Comparison of ENCODE assay signal across 24 mouse cellular contexts in genomic region chr11:70664741-70665140, GRCm38 (mm10). TPM values are rescaled to one million over a fixed set of nuclear protein-coding genes. Genes with fewer than 3 reads are reported as not detected.
A peak's percentile ranks its signal among the peaks of the same experiment; 100 is the strongest.
DNase-seq lines count a peak whose midpoint lies in the region; ATAC-seq and TF ChIP-seq lines count a peak whose summit lies in the region.
"Had no signal": no experiment of that assay in that cellular context is flagged by ENCODE, and none has a peak within 500 bp of the region (broad histone marks: within the 10 kb centered on the region; RNA-seq: fewer than 3 reads in every experiment).

No protein-coding gene starts in this region.

- peaks cover 32% of the 10 kb centered on the region for H3K36me3 ChIP-seq in hindbrain, postnatal 0 days (ENCODE audit: insufficient read depth, low read length)
- peaks cover 75% of the 10 kb centered on the region for H3K36me3 ChIP-seq in hindbrain, embryonic 10.5 days
- H3K36me3 ChIP-seq in liver, postnatal 0 days (replicated peaks; ENCODE audit: insufficient read depth, low read length), result peaks cover 43% of the 10 kb centered on the region
- H3K36me3 ChIP-seq in ES-Bruce4 (ENCODE audit: control insufficient read depth, insufficient read depth, low read length, poor library complexity, severe bottlenecking), result peaks cover 45% of the 10 kb centered on the region

- no peaks in the 10 kb centered on the region for H3K9me3 ChIP-seq in hindbrain, postnatal 0 days (ENCODE audit: low read length)
- no peaks in the 10 kb centered on the region for H3K9me3 ChIP-seq in hindbrain, embryonic 10.5 days
- no peaks in the 10 kb centered on the region for H3K9me3 ChIP-seq in liver, postnatal 0 days (ENCODE audit: low read length)
- no peaks in the 10 kb centered on the region for H3K9me3 ChIP-seq in ES-Bruce4 (replicated peaks; ENCODE audit: control insufficient read depth, insufficient read depth, low read length, poor library complexity, severe bottlenecking)
- H3K9me3 ChIP-seq: embryonic facial prominence, embryonic 12.5 days; liver, embryonic 15.5 days; midbrain, embryonic 13.5 days; neural tube, embryonic 13.5 days had no signal

- H3K4me1 ChIP-seq in hindbrain, postnatal 0 days (ENCODE audit: insufficient read depth, low read length), result peaks cover 4% of the 10 kb centered on the region; the same call in 1 of the 2 replicates
- peaks cover 24% of the 10 kb centered on the region for H3K4me1 ChIP-seq in hindbrain, embryonic 10.5 days (replicated peaks)
- H3K4me1 ChIP-seq in liver, postnatal 0 days (ENCODE audit: insufficient read depth), result peaks cover 16% of the 10 kb centered on the region
- no peaks in the 10 kb centered on the region for H3K4me1 ChIP-seq in ES-Bruce4 (ENCODE audit: control insufficient read depth, insufficient read depth, low read length)

- TF ChIP-seq EP300 in liver, postnatal 0 days (IDR thresholded peaks at IDR 0.05; ENCODE audit: low read depth), result no peak
- TF ChIP-seq EP300 in ES-Bruce4 (IDR thresholded peaks at IDR 0.05; ENCODE audit: insufficient read depth, low read depth, low read length), result no peak

- no peak overlapping the region for H3K27ac ChIP-seq in hindbrain, postnatal 0 days
- no peak overlapping the region for H3K27ac ChIP-seq in hindbrain, embryonic 10.5 days
- H3K27ac ChIP-seq in liver, postnatal 0 days (ENCODE audit: low read depth), result no peak overlapping the region
- H3K27ac ChIP-seq in ES-Bruce4 (ENCODE audit: insufficient read depth, low read length), result no peak overlapping the region
- H3K27ac ChIP-seq: embryonic facial prominence, embryonic 12.5 days; kidney, postnatal 0 days; liver, embryonic 15.5 days; midbrain, embryonic 13.5 days; neural tube, embryonic 13.5 days had no signal

- no peak for TF ChIP-seq POLR2A in ES-Bruce4 (IDR thresholded peaks at IDR 0.05; ENCODE audit: insufficient read depth, low read length)

- no peak overlapping the region for H3K9ac ChIP-seq in hindbrain, postnatal 0 days (replicated peaks; ENCODE audit: low read length)
- H3K9ac ChIP-seq in liver, postnatal 0 days (replicated peaks), result no peak overlapping the region
- H3K9ac ChIP-seq in ES-Bruce4 (ENCODE audit: low read depth, poor library complexity, severe bottlenecking), result no peak overlapping the region
- H3K9ac ChIP-seq: embryonic facial prominence, embryonic 12.5 days; forebrain, postnatal 0 days; liver, embryonic 15.5 days; midbrain, embryonic 13.5 days; neural tube, embryonic 13.5 days had no signal

- H3K27me3 ChIP-seq in hindbrain, postnatal 0 days (ENCODE audit: insufficient read depth, low read length), result no peaks in the 10 kb centered on the region
- no peaks in the 10 kb centered on the region for H3K27me3 ChIP-seq in hindbrain, embryonic 10.5 days (ENCODE audit: insufficient read depth, poor library complexity, severe bottlenecking)
- no peaks in the 10 kb centered on the region for H3K27me3 ChIP-seq in liver, postnatal 0 days (ENCODE audit: insufficient read depth, low read length)
- H3K27me3 ChIP-seq in ES-Bruce4 (ENCODE audit: control insufficient read depth, insufficient read depth, low read length, poor library complexity, severe bottlenecking), result no peaks in the 10 kb centered on the region
- H3K27me3 ChIP-seq: embryonic facial prominence, embryonic 12.5 days; liver, embryonic 15.5 days; midbrain, embryonic 13.5 days; neural tube, embryonic 13.5 days had no signal

- H3K4me3 ChIP-seq in hindbrain, postnatal 0 days (ENCODE audit: low read length), result no peak overlapping the region
- no peak overlapping the region for H3K4me3 ChIP-seq in hindbrain, embryonic 10.5 days
- H3K4me3 ChIP-seq in liver, postnatal 0 days (ENCODE audit: low read depth, low read length), result no peak overlapping the region
- H3K4me3 ChIP-seq in ES-Bruce4 (ENCODE audit: low read depth, low read length), result no peak overlapping the region
- H3K4me3 ChIP-seq: embryonic facial prominence, embryonic 12.5 days; liver, embryonic 15.5 days; midbrain, embryonic 13.5 days; neural tube, embryonic 13.5 days had no signal

- no peak for ATAC-seq in hindbrain, postnatal 0 days
- ATAC-seq in liver, postnatal 0 days, result no peak
- ATAC-seq: forebrain, postnatal 0 days; hindbrain, embryonic 16.5 days; midbrain, embryonic 13.5 days had no signal

- no peak overlapping the region for H3K4me2 ChIP-seq in hindbrain, postnatal 0 days (ENCODE audit: low read depth, low read length)
- no peak overlapping the region for H3K4me2 ChIP-seq in liver, postnatal 0 days (ENCODE audit: low read depth, low read length)
- H3K4me2 ChIP-seq: embryonic facial prominence, embryonic 12.5 days; liver, embryonic 15.5 days; midbrain, embryonic 13.5 days; neural tube, embryonic 13.5 days had no signal

- TF ChIP-seq CTCF in hindbrain, postnatal 0 days (IDR thresholded peaks at IDR 0.05; ENCODE audit: low read depth), result 0 out of 2 replicates have a peak, but pooled peaks have one; percentile 4
- TF ChIP-seq CTCF in liver, postnatal 0 days (IDR thresholded peaks at IDR 0.05; ENCODE audit: low read depth), result peak; percentile 39
- TF ChIP-seq CTCF in ES-Bruce4 (IDR thresholded peaks at IDR 0.05; ENCODE audit: low read depth, low read length), result peak; percentile 22

- no peak for DNase-seq in hindbrain, postnatal 0 days (ENCODE audit: low spot score)
- no peak for DNase-seq in hindbrain, embryonic 10.5 days (ENCODE audit: low spot score)
- no peak for DNase-seq in liver, postnatal 0 days
- DNase-seq in liver, result no peak
- peak; percentile 27 for DNase-seq in naive thymus-derived CD4-positive, alpha-beta T cell, adult 2 months (ENCODE audit: low read depth)
- no peak for DNase-seq in cerebellum, postnatal 25 days
- DNase-seq: adrenal gland, postnatal 36 days; cerebellum, adult 11-12 months; cerebellum, postnatal 14 days; forebrain, postnatal 0 days; gastrocnemius, postnatal 36 days; kidney, adult 18-20 months; lung, postnatal 10 days; retina, postnatal 1 day; right cerebral cortex, postnatal 25 days; spleen, adult 18-20 months; thymus, postnatal 25 days had no signal

- WGBS in hindbrain, postnatal 0 days, result 95% methylated on average over 9 of the region's 9 CpGs
- WGBS in hindbrain, embryonic 10.5 days, result 94% methylated on average over 9 of the region's 9 CpGs
- WGBS in liver, postnatal 0 days (ENCODE audit: insufficient replicate concordance), result 94% methylated on average over 9 of the region's 9 CpGs

RNA-seq across cellular contexts. Expression of gene Spag7, which starts 4.5 kb away (rescaled TPM):
- 31.9 and 43.1 TPM in 2 replicates for total RNA-seq in hindbrain, postnatal 0 days (2014; rRNA removed)
- polyA plus RNA-seq in hindbrain, postnatal 0 days (2015; fragmentation: Nextera tagmentation; extraction: Ambion mirVana), result 138 and 142 TPM in 2 replicates
- 185 and 191 TPM in 2 replicates for polyA plus RNA-seq in hindbrain, embryonic 10.5 days (2016; fragmentation: Nextera tagmentation; extraction: Ambion mirVana)
- polyA plus RNA-seq in liver, postnatal 0 days (2015; fragmentation: Nextera tagmentation; extraction: Ambion mirVana), result 36.6 and 42.1 TPM in 2 replicates
- 195 and 218 TPM in 2 replicates for polyA plus RNA-seq in ES-Bruce4 (2011; ENCODE audit: insufficient read depth, insufficient read length, low read depth, missing spikeins)

RNA-seq across cellular contexts. Expression of gene Eno3, which starts 7.7 kb away (rescaled TPM):
- 12.4 and 17.7 TPM in 2 replicates for total RNA-seq in hindbrain, postnatal 0 days (2014; rRNA removed)
- polyA plus RNA-seq in hindbrain, postnatal 0 days (2015; fragmentation: Nextera tagmentation; extraction: Ambion mirVana), result 5.9 and 8.3 TPM in 2 replicates
- polyA plus RNA-seq in hindbrain, embryonic 10.5 days (2016; fragmentation: Nextera tagmentation; extraction: Ambion mirVana), result 39.3 and 53.3 TPM in 2 replicates
- polyA plus RNA-seq in liver, postnatal 0 days (2015; fragmentation: Nextera tagmentation; extraction: Ambion mirVana), result 4.0 and 21.3 TPM in 2 replicates
- 14.7 and 15.7 TPM in 2 replicates for polyA plus RNA-seq in ES-Bruce4 (2011; ENCODE audit: insufficient read depth, insufficient read length, low read depth, missing spikeins)

RNA-seq across cellular contexts. Expression of gene Pfn1, which starts 10.3 kb away (rescaled TPM):
- total RNA-seq in hindbrain, postnatal 0 days (2014; rRNA removed), result 460 and 560 TPM in 2 replicates
- 606 and 634 TPM in 2 replicates for polyA plus RNA-seq in hindbrain, postnatal 0 days (2015; fragmentation: Nextera tagmentation; extraction: Ambion mirVana)
- polyA plus RNA-seq in hindbrain, embryonic 10.5 days (2016; fragmentation: Nextera tagmentation; extraction: Ambion mirVana), result 1,872 and 1,874 TPM in 2 replicates
- 918 and 940 TPM in 2 replicates for polyA plus RNA-seq in liver, postnatal 0 days (2015; fragmentation: Nextera tagmentation; extraction: Ambion mirVana)
- 630 and 707 TPM in 2 replicates for polyA plus RNA-seq in ES-Bruce4 (2011; ENCODE audit: insufficient read depth, insufficient read length, low read depth, missing spikeins)

RNA-seq across cellular contexts. Expression of gene Slc25a11, which starts 17.5 kb away (rescaled TPM):
- total RNA-seq in hindbrain, postnatal 0 days (2014; rRNA removed), result 154 and 160 TPM in 2 replicates
- polyA plus RNA-seq in hindbrain, postnatal 0 days (2015; fragmentation: Nextera tagmentation; extraction: Ambion mirVana), result 168 and 171 TPM in 2 replicates
- 144 and 155 TPM in 2 replicates for polyA plus RNA-seq in hindbrain, embryonic 10.5 days (2016; fragmentation: Nextera tagmentation; extraction: Ambion mirVana)
- 140 and 143 TPM in 2 replicates for polyA plus RNA-seq in liver, postnatal 0 days (2015; fragmentation: Nextera tagmentation; extraction: Ambion mirVana)
- 45.0 and 48.0 TPM in 2 replicates for polyA plus RNA-seq in ES-Bruce4 (2011; ENCODE audit: insufficient read depth, insufficient read length, low read depth, missing spikeins)

RNA-seq across cellular contexts. Expression of gene Rnf167, which starts 17.7 kb away (rescaled TPM):
- 70.2 and 87.3 TPM in 2 replicates for total RNA-seq in hindbrain, postnatal 0 days (2014; rRNA removed)
- polyA plus RNA-seq in hindbrain, postnatal 0 days (2015; fragmentation: Nextera tagmentation; extraction: Ambion mirVana), result 100 and 105 TPM in 2 replicates
- 90.6 and 97.1 TPM in 2 replicates for polyA plus RNA-seq in hindbrain, embryonic 10.5 days (2016; fragmentation: Nextera tagmentation; extraction: Ambion mirVana)
- polyA plus RNA-seq in liver, postnatal 0 days (2015; fragmentation: Nextera tagmentation; extraction: Ambion mirVana), result 54.8 and 55.3 TPM in 2 replicates
- 55.2 and 61.8 TPM in 2 replicates for polyA plus RNA-seq in ES-Bruce4 (2011; ENCODE audit: insufficient read depth, insufficient read length, low read depth, missing spikeins)
